Comparison of ENCODE assay signal across 2 mouse cellular contexts in the genomic region with DNA sequence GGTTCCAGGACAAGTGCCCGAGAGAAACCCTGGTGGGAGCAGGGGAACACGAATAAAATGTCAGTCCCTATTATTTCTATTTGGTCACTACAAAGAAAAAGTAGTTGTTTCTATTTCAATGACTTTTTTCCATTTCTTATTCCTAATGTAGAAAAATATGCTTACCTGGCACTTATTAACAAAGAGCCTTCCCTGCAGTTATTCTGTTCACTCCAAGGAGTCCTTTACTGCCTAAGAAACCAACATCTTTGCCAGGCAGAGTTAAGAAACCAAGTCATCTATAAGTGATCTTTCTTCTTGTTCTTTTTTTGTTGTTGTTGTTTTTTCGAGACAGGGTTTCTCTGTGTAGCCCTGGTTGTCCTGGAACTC.
TF ChIP-seq lines count a peak whose summit lies in the region.

No protein-coding gene starts in this region.

TF ChIP-seq in CH12.LX, 34 proteins besides CTCF, POLR2A, EP300 and RAD21:
- TF ChIP-seq MAX (IDR thresholded peaks at IDR 0.05; ENCODE audit: low read length), result no peak
- no peak for TF ChIP-seq ZNF384 (IDR thresholded peaks at IDR 0.05; ENCODE audit: low read depth, low read length)
- peak; percentile 87 for TF ChIP-seq MAFK (IDR thresholded peaks at IDR 0.05; ENCODE audit: insufficient replicate concordance, low read length)
- TF ChIP-seq CHD2 (IDR thresholded peaks at IDR 0.05; ENCODE audit: low read length), result no peak
- no peak for TF ChIP-seq TBP (conservative IDR thresholded peaks at IDR 0.05; ENCODE audit: low read depth, low read length)
TF ChIP-seq in CH12.LX: peak in this region for 1.

TF ChIP-seq in ES-E14, 5 proteins besides CTCF, POLR2A, EP300 and RAD21:
- no peak for TF ChIP-seq ZC3H11A (IDR thresholded peaks at IDR 0.05; ENCODE audit: borderline replicate concordance, low read depth, low read length)
- TF ChIP-seq MAFK (IDR thresholded peaks at IDR 0.05; ENCODE audit: insufficient read depth, low read depth, low read length), result peak; percentile 83
- TF ChIP-seq CHD2 (IDR thresholded peaks at IDR 0.05; ENCODE audit: low read depth, low read length), result no peak
